8 mouse cellular contexts compared by ENCODE assay signal in genomic region chr13:107923129-107924114, GRCm38 (mm10).
DNase-seq lines count a peak whose midpoint lies in the region; ATAC-seq lines count a peak whose summit lies in the region.

No protein-coding gene starts in this region.

- no peak overlapping the region for H3K4me3 ChIP-seq in neural tube, embryonic 13.5 days

- DNase-seq in adrenal gland, adult 2 months, result peak; percentile 45
- no peak for DNase-seq in adrenal gland, adult 8-10 months
- DNase-seq in neural tube, embryonic 10.5 days (ENCODE audit: extremely low spot score, low spot score), result no peak
- DNase-seq in gastrocnemius, adult 8-10 months (ENCODE audit: low spot score in 2 of 2), result peak; percentile 16 to 41
- peak; percentile 48 for DNase-seq in lung, postnatal 25 days (ENCODE audit: low spot score)
- no peak for DNase-seq in Muller cell, postnatal 12 days (ENCODE audit: inconsistent ontology term)
- DNase-seq in kidney, postnatal 4 days, result no peak

- no peaks in the 10 kb centered on the region for H3K9me3 ChIP-seq in neural tube, embryonic 13.5 days

- no peak overlapping the region for H3K9ac ChIP-seq in neural tube, embryonic 13.5 days

- no peaks in the 10 kb centered on the region for H3K36me3 ChIP-seq in neural tube, embryonic 13.5 days

- no peak overlapping the region; the same call in 1 of the 2 replicates for H3K27ac ChIP-seq in neural tube, embryonic 13.5 days (replicated peaks)

- H3K4me1 ChIP-seq in neural tube, embryonic 13.5 days (replicated peaks), result peaks cover 19% of the 10 kb centered on the region; the same call in 1 of the 2 replicates

- 65% methylated on average over 19 of the region's 19 CpGs for WGBS in neural tube, embryonic 13.5 days

- no peak overlapping the region for H3K4me2 ChIP-seq in neural tube, embryonic 13.5 days

- no peaks in the 10 kb centered on the region for H3K27me3 ChIP-seq in neural tube, embryonic 13.5 days

- peak; percentile 60 for ATAC-seq in neural tube, embryonic 13.5 days (ENCODE audit: low read depth)

Comparison
In these comparisons a context has a peak if more than half of its experiments do, and no peak if none do; other contexts are left out.
1. DNase-seq: peak in adrenal gland, adult 2 months (single experiment), gastrocnemius, adult 8-10 months (2 of 2) and lung, postnatal 25 days (single experiment); none in adrenal gland, adult 8-10 months (single experiment), neural tube, embryonic 10.5 days (single experiment), Muller cell, postnatal 12 days (single experiment) and kidney, postnatal 4 days (0 of 2).